Mouse (Mus musculus) gastrocnemius, adult 2 months (tissue): ENCODE data around the gene Cdx2. TPM values are rescaled to one million over a fixed set of nuclear protein-coding genes. Genes with fewer than 3 reads are reported as not detected.

ENCODE experiments used
- DNase-seq: peaks from one replicate; pipeline ENCODE4 v3.0.0; 2022
- H3K27ac ChIP-seq: fragments of 200-600 bp; 2 replicates; pipeline ENCODE4 v1.8.1; 2022; ENCODE audit warnings: mild to moderate bottlenecking
- H3K4me3 ChIP-seq: fragments of 200-600 bp; 2 replicates; pipeline ENCODE4 v1.8.1; 2022; ENCODE audit warnings: mild to moderate bottlenecking, moderate library complexity
- CTCF ChIP-seq: fragments of 200-600 bp; IDR thresholded peaks from 2 replicates; pipeline ENCODE4 v1.8.1; 2022; ENCODE audit warnings: antibody characterized with exemption, mild to moderate bottlenecking, moderate library complexity
- intact Hi-C: fragments of 180-260 bp; cut with DNase I; formaldehyde crosslinking; loops from one replicate; pipeline ENCODE4 v1.15.1; 2025
- microRNA-seq: library from miRNA; unstranded; fragments of <30 nt; microRNA quantifications from one replicate; pipeline ENCODE4 v1.2.0, GENCODE M21; 2021
- total RNA-seq, 2 experiments: library from RNA; stranded (reverse); gene quantifications; 2 replicates each; pipeline ENCODE4 v1.2.3; 2021

Gene Cdx2
- total RNA-seq, 2 experiments from 2014 or later, result not detected

DNA sequence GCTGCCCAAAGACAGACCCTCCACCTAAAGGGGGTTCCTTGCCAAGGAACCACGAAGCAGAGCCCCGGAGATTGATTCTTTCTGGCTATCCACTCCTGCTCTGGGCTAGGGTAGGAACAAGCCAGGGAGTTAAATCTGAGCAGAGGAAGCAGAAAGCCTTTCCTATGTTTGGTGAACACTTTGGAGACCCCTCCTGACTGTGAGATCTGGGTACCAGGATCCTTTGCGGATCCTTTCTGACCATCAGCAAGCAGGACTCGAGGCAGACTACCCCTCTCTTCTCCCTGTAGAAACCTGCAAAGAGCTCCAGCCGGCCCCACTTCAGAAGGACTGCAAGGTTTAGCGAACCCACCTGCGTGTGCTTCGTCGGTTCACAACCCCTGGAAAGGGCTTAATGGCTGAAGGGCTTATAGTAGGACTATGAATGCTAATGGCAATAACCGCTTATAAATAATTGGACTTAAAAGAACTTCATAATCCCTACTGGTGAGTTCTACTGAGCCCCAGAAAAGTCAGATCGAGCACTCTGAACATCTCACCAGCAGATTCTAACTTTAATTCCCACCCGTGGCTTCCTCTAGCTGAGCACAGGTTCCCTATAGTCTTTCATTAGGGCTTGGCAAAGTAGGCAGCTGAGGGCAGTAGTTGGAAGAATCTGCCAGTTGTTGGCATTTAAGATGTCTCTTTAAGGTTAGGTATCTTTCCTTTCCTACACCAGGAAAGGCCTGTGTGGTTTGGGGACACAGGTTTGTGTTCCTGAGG, 34.8 kb downstream of the Cdx2 start:
- DNase-seq, result no peak
- no peak overlapping the region for H3K27ac ChIP-seq
- no peak for TF ChIP-seq CTCF
- intact Hi-C loops, result no loop called here
- no peak overlapping the region for H3K4me3 ChIP-seq

- intact Hi-C loops, result no loop called here
- no peak for DNase-seq
- no peak overlapping the region for H3K4me3 ChIP-seq
Observed at GRCm38 (mm10) chr5:147270673-147271655, 36.1 kb downstream of the Cdx2 start.

GRCm38 (mm10) chr5:147269926-147270672, 37.0 kb downstream of the Cdx2 start, which contains the start of gene Pdx1:
Gene Pdx1, plus strand, starts transcription at chr5:147269959.
- Histone ChIP-seq H3K27ac (no peak within 1 kb of the TSS), H3K4me3 (peak within 1 kb of the TSS; percentile 38)
- intact Hi-C loops, result no loop called here
- no peak for DNase-seq
- TF ChIP-seq CTCF, result no peak

More at GRCm38 (mm10) chr5:147270673-147271655, 36.1 kb downstream of the Cdx2 start:
- no peak overlapping the region for H3K27ac ChIP-seq
- no peak for TF ChIP-seq CTCF

GRCm38 (mm10) chr5:147269371-147269770, 37.7 kb downstream of the Cdx2 start:
- no peak for DNase-seq
- H3K4me3 ChIP-seq, result no peak overlapping the region
- intact Hi-C loops, result no loop called here
- no peak overlapping the region for H3K27ac ChIP-seq
- TF ChIP-seq CTCF, result no peak

GRCm38 (mm10) chr5:147268728-147269127, 38.3 kb downstream of the Cdx2 start:
- DNase-seq, result no peak
- Histone ChIP-seq H3K4me3 (no peak overlapping the region), H3K27ac (no peak overlapping the region)
- no peak for TF ChIP-seq CTCF
- intact Hi-C loops, result no loop called here

DNA sequence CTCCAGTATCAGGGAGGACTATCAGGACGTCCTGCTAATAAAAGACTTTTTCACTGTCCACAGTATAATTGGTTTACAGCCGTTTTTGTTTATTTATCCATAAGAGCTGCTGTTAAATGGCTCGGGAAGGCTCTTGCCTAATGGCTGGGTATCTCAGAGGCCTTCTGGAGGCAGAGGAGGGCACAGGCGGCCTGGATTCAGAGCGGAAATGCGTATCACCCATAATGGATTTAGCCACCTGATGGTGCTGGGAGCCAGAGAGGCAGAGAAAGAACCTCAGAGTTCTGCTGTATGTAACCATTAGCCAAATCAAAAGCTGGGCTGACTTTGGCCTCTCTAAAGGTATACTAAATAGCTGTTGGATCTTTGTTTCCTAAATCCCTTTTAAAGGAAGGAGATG, 39.6 kb downstream of the Cdx2 start:
- Histone ChIP-seq H3K4me3 (no peak overlapping the region), H3K27ac (no peak overlapping the region)
- intact Hi-C loops, result no loop called here
- no peak for TF ChIP-seq CTCF
- DNase-seq, result no peak

DNA sequence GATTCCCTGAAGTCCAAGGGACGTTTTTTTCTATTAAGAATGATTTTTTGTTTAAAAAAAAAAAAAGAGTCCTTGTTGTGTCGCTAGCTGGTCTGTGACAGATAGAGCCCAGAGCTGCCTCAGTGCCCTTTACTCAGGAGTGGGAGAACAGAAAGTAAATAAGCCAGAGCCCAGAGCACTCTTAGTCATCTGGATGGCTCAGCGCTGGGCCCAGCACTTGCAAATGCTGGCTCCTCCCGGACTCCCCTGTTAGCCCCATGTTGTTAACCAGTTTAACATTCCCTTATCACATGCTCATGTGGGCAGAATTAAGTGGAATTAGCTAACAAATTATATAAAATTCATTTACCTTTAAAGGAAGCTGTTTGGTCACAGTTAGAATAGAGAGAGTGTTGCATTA, 43.1 kb downstream of the Cdx2 start:
- H3K27ac ChIP-seq, result no peak overlapping the region
- no peak for TF ChIP-seq CTCF
- no peak for DNase-seq
- intact Hi-C loops, result no loop called here
- H3K4me3 ChIP-seq, result no peak overlapping the region

- DNase-seq, result no peak
- Histone ChIP-seq H3K27ac (no peak overlapping the region), H3K4me3 (no peak overlapping the region)
- intact Hi-C loops, result no loop called here
- TF ChIP-seq CTCF, result no peak
Observed at GRCm38 (mm10) chr5:147261899-147262541, 45.0 kb downstream of the Cdx2 start.

DNA sequence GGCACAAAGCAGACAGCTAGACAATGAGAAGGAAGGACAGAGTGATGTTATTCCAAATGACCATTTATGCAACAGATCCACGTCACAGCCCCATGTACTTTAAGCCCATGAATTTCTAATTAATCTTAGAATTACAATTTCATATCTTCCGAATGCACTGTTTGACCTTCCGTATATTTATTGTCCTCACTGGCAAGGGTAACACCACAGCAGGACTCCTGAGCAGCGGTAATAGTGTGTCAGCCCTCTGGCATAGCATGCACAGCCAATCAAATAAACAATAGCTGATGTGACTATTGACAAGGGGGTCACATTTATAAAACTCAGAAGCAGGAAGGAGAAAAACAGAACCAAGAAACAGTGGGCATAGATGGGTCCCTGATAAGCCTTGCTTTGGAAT, 46.3 kb downstream of the Cdx2 start:
- intact Hi-C loops, result no loop called here
- no peak for DNase-seq
- TF ChIP-seq CTCF, result no peak
- Histone ChIP-seq H3K4me3 (no peak overlapping the region), H3K27ac (no peak overlapping the region)

DNA sequence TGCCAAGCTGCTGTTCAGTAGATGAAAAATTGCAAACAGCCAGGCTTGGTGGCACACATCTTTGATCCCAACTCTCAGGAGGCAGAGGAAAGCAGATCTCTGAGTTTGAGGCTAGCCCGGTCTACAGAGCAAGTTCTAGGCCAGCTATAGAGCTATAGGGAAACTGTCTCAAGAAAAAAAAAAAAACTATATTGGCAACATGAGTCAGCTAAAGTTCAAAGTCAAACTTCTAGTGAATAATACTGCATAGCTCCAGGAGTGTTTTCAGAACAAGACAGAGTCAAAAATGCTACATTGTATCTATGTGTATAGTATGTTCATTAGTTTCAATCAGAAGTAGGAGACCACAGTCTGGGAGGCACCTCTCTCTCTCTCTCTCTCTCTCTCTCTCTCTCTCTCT, 46.9 kb downstream of the Cdx2 start:
- no peak for TF ChIP-seq CTCF
- no peak overlapping the region for H3K4me3 ChIP-seq
- intact Hi-C loops, result no loop called here
- no peak for DNase-seq
- H3K27ac ChIP-seq, result no peak overlapping the region

Small RNAs within 50 kb of the gene (microRNA-seq; reads per million reads assigned to microRNA genes)
- gene Mir7k, result not detected

Other genes starting within 250 kb of the Cdx2 start
- 1 to 10 TPM; 3.3 to 3.4 TPM for gene Lnx2, start 230.7 kb downstream of the Cdx2 start, total RNA-seq
- gene Polr1d, start 230.2 kb downstream of the Cdx2 start, total RNA-seq, result 10 to 100 TPM; 83.4 to 85.5 TPM
- gene Gsx1, start 118.6 kb downstream of the Cdx2 start, total RNA-seq, result not detected
- gene Pdx1, start 37.3 kb downstream of the Cdx2 start, total RNA-seq, result not detected
- not detected for gene Urad, start 15.2 kb upstream of the Cdx2 start, total RNA-seq
- not detected for gene Flt3, start 93.2 kb upstream of the Cdx2 start, total RNA-seq
- 10 to 100 TPM; 17.4 to 29.3 TPM for gene Pan3, start 122.9 kb upstream of the Cdx2 start, total RNA-seq